Mouse (Mus musculus): Measurements from ENCODE around the gene Fbxo44.
"Not testable (repeated sequence)": the region's sequence is repeated elsewhere in the genome, so short reads cannot be mapped to it uniquely, and the experiment has no call there.

The Fbxo44 gene

GRCm38 (mm10) chr4:148160436-148161390, at the start of gene Fbxo44, which contains the start of gene Fbxo2:
Fbxo44 (minus strand) TSS chr4:148160482.
Fbxo2 (plus strand) TSS chr4:148160621.
- DNase-seq (ENCODE audit: extremely low spot score, low read depth, low spot score): no peak

GRCm38 (mm10) chr4:148204873-148205232, 44.6 kb upstream of the Fbxo44 start:
- no peak for DNase-seq (ENCODE audit: extremely low spot score, low read depth, low spot score)

- DNase-seq (ENCODE audit: extremely low spot score, low read depth, low spot score): no peak
Observed at GRCm38 (mm10) chr4:148204061-148204872, 44.0 kb upstream of the Fbxo44 start.

GRCm38 (mm10) chr4:148203557-148203956, 43.3 kb upstream of the Fbxo44 start:
- no peak for DNase-seq (ENCODE audit: extremely low spot score, low read depth, low spot score)

GRCm38 (mm10) chr4:148198721-148199120, 38.4 kb upstream of the Fbxo44 start:
- no peak for DNase-seq (ENCODE audit: extremely low spot score, low read depth, low spot score)

GRCm38 (mm10) chr4:148194400-148194799, 34.1 kb upstream of the Fbxo44 start:
- no peak for DNase-seq (ENCODE audit: extremely low spot score, low read depth, low spot score)

- DNase-seq (ENCODE audit: extremely low spot score, low read depth, low spot score): no peak
Observed at GRCm38 (mm10) chr4:148192707-148193245, 32.5 kb upstream of the Fbxo44 start.

- not testable (repeated sequence) for DNase-seq (ENCODE audit: extremely low spot score, low read depth, low spot score)
Observed at GRCm38 (mm10) chr4:148188767-148189166, 28.5 kb upstream of the Fbxo44 start.

- DNase-seq (ENCODE audit: extremely low spot score, low read depth, low spot score): no peak
Observed at GRCm38 (mm10) chr4:148185819-148186218, 25.5 kb upstream of the Fbxo44 start.

GRCm38 (mm10) chr4:148184564-148184963, 24.3 kb upstream of the Fbxo44 start:
- DNase-seq (ENCODE audit: extremely low spot score, low read depth, low spot score): no peak

- no peak for DNase-seq (ENCODE audit: extremely low spot score, low read depth, low spot score)
Observed at GRCm38 (mm10) chr4:148182363-148182762, 22.1 kb upstream of the Fbxo44 start.

- no peak for DNase-seq (ENCODE audit: extremely low spot score, low read depth, low spot score)
Observed at GRCm38 (mm10) chr4:148181483-148181882, 21.2 kb upstream of the Fbxo44 start.

GRCm38 (mm10) chr4:148177716-148178115, 17.4 kb upstream of the Fbxo44 start:
- no peak for DNase-seq (ENCODE audit: extremely low spot score, low read depth, low spot score)

- not testable (repeated sequence) for DNase-seq (ENCODE audit: extremely low spot score, low read depth, low spot score)
Observed at GRCm38 (mm10) chr4:148176603-148177002, 16.3 kb upstream of the Fbxo44 start.

- no peak for DNase-seq (ENCODE audit: extremely low spot score, low read depth, low spot score)
Observed at GRCm38 (mm10) chr4:148174495-148174862, 14.2 kb upstream of the Fbxo44 start.

GRCm38 (mm10) chr4:148173811-148174494, 13.7 kb upstream of the Fbxo44 start:
- no peak for DNase-seq (ENCODE audit: extremely low spot score, low read depth, low spot score)

- no peak for DNase-seq (ENCODE audit: extremely low spot score, low read depth, low spot score)
Observed at GRCm38 (mm10) chr4:148171261-148171660, 11.0 kb upstream of the Fbxo44 start.

- no peak for DNase-seq (ENCODE audit: extremely low spot score, low read depth, low spot score)
Observed at GRCm38 (mm10) chr4:148170842-148171241, 10.6 kb upstream of the Fbxo44 start.

GRCm38 (mm10) chr4:148169586-148169985, 9.3 kb upstream of the Fbxo44 start:
- DNase-seq (ENCODE audit: extremely low spot score, low read depth, low spot score): no peak

GRCm38 (mm10) chr4:148168287-148168686, 8.0 kb upstream of the Fbxo44 start:
- DNase-seq (ENCODE audit: extremely low spot score, low read depth, low spot score): no peak

- DNase-seq (ENCODE audit: extremely low spot score, low read depth, low spot score): no peak
Observed at GRCm38 (mm10) chr4:148166986-148167385, 6.7 kb upstream of the Fbxo44 start.

Data from hindlimb bud, embryonic 11.5 days (tissue).